Mouse (Mus musculus): ENCODE measurements around the gene Nccrp1.
A peak's percentile ranks its signal among the peaks of the same experiment; 100 is the strongest.

The Nccrp1 gene

DNA sequence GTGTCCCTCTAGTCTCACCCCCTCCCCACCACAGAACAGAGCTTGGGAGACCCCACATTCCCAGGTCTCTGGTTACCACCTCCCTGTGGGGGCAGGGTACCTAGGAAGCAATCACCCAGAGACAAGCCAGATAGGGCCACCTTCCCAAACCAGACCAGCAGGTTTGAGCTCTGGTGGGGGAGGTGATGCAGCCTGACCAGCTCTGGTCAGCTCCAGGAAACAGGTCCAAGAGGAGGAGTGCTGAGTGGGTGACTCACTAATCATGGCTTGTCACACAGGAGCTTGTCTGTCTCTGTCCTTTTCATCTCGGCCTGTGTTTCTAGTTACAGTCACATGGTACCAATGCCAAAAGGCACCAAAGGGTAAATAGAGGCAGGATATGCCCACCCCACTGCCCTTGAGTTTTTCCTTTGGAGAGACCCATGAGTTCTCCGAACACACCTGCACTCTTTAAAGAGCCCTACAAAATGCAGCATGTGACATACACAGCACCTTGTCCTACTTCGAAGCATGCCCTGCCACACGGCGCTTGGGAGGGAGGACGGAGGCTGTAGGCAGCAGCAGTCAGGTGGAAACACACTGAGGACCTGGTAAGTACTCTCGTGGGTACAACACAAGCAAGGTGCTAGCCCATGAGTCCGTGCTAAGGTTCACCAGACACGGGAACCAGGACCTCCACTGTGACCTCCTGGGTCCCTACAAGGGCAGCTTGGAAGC lies 30.9 kb upstream of the Nccrp1 start:
- Histone ChIP-seq H3K36me3 (ENCODE audit: control insufficient read depth, insufficient read depth, low read length, poor library complexity, severe bottlenecking) (no peaks in the 10 kb centered on the region; the same call in 1 of the 2 replicates), H3K27me3 (ENCODE audit: control insufficient read depth, insufficient read depth, low read length, poor library complexity, severe bottlenecking) (no peaks in the 10 kb centered on the region)
- DNase-seq (ENCODE audit: low read depth, low spot score) = no peak

- Histone ChIP-seq H3K27me3 (ENCODE audit: control insufficient read depth, insufficient read depth, low read length, poor library complexity, severe bottlenecking) (no peaks in the 10 kb centered on the region), H3K36me3 (ENCODE audit: control insufficient read depth, insufficient read depth, low read length, poor library complexity, severe bottlenecking) (no peaks in the 10 kb centered on the region; the same call in 1 of the 2 replicates)
- no peak for DNase-seq (ENCODE audit: low read depth, low spot score)
Observed at GRCm38 (mm10) chr7:28576271-28576914, 29.3 kb upstream of the Nccrp1 start.

GRCm38 (mm10) chr7:28575597-28575996 lies 28.5 kb upstream of the Nccrp1 start:
- DNase-seq (ENCODE audit: low read depth, low spot score) = no peak

DNA sequence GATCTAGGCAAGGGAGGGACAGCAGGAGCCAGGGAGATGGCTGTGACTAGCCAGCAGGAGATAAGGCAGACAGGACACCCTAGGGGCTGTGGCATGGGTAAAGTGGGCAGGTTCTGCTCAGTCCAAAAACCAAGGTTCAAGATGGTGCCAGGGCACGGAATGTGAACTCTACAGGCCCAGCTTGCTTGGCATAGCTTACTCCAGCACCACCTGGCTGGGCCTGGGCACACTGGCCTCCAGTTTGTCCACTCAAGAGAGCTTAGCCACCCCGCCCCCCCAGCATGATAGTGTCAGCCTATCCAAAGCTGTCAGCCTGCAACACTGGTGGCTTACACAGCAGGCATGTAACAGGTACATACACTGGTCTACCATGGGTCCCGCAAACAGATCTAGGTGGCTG lies 26.2 kb upstream of the Nccrp1 start:
- no peak for DNase-seq (ENCODE audit: low read depth, low spot score)
- Histone ChIP-seq H3K27me3 (ENCODE audit: control insufficient read depth, insufficient read depth, low read length, poor library complexity, severe bottlenecking) (no peaks in the 10 kb centered on the region), H3K36me3 (ENCODE audit: control insufficient read depth, insufficient read depth, low read length, poor library complexity, severe bottlenecking) (no peaks in the 10 kb centered on the region)

More at GRCm38 (mm10) chr7:28575597-28575996, 28.5 kb upstream of the Nccrp1 start:
- H3K27me3 ChIP-seq (ENCODE audit: control insufficient read depth, insufficient read depth, low read length, poor library complexity, severe bottlenecking) = no peaks in the 10 kb centered on the region
- H3K36me3 ChIP-seq (ENCODE audit: control insufficient read depth, insufficient read depth, low read length, poor library complexity, severe bottlenecking) = no peaks in the 10 kb centered on the region; the same call in 1 of the 2 replicates

DNA sequence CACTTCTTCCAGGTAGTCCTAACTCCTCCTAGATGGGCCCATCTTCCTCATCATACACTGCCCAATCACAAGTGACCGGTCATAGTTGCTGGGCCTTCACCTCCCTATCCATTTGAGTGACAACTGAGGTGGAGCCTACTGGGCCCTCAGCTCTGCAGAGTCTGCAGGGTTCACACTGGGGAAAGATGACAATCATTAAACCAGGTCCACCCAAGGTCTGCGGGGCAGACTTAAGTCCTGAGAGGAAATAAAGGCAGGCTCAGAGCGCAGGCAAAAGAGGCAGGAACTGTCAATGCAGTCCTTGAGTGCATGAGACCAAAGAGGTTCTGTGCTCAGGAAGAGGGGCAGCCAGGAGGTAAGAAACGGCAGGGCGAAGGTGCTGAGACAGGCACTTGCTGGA lies 25.6 kb upstream of the Nccrp1 start:
- no peak for DNase-seq (ENCODE audit: low read depth, low spot score)
- Histone ChIP-seq H3K36me3 (ENCODE audit: control insufficient read depth, insufficient read depth, low read length, poor library complexity, severe bottlenecking) (no peaks in the 10 kb centered on the region), H3K27me3 (ENCODE audit: control insufficient read depth, insufficient read depth, low read length, poor library complexity, severe bottlenecking) (no peaks in the 10 kb centered on the region)

- Histone ChIP-seq H3K27me3 (ENCODE audit: control insufficient read depth, insufficient read depth, low read length, poor library complexity, severe bottlenecking) (no peaks in the 10 kb centered on the region), H3K36me3 (ENCODE audit: control insufficient read depth, insufficient read depth, low read length, poor library complexity, severe bottlenecking) (no peaks in the 10 kb centered on the region)
- no peak for DNase-seq (ENCODE audit: low read depth, low spot score)
Observed at GRCm38 (mm10) chr7:28570982-28571682, 24.1 kb upstream of the Nccrp1 start.

- Histone ChIP-seq H3K36me3 (ENCODE audit: control insufficient read depth, insufficient read depth, low read length, poor library complexity, severe bottlenecking) (no peaks in the 10 kb centered on the region), H3K27me3 (ENCODE audit: control insufficient read depth, insufficient read depth, low read length, poor library complexity, severe bottlenecking) (no peaks in the 10 kb centered on the region)
Observed at GRCm38 (mm10) chr7:28570291-28570981, 23.4 kb upstream of the Nccrp1 start.

DNA sequence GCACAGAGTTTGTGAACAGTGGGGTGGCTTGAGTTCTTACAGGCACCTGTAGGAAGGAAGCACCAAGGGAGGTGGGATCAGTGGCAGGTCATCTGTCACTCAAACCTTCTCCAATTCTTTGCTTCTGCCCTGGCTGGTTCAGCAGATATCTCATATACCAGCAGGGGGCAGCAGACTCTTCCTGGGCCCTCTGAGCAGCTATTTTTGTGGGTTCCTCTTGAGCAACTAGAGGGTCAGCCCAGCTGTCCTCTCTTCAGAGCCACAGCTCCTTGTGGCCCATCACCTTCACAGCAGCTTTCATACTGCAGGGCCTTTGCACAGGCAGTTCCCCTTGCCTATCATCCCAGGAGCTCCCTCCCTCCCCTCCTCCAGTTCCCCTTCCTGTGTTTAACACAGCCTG lies 21.2 kb upstream of the Nccrp1 start:
- peak; percentile 82 for DNase-seq (ENCODE audit: low read depth, low spot score)
- Histone ChIP-seq H3K27me3 (ENCODE audit: control insufficient read depth, insufficient read depth, low read length, poor library complexity, severe bottlenecking) (no peaks in the 10 kb centered on the region), H3K36me3 (ENCODE audit: control insufficient read depth, insufficient read depth, low read length, poor library complexity, severe bottlenecking) (no peaks in the 10 kb centered on the region)

More at GRCm38 (mm10) chr7:28570291-28570981, 23.4 kb upstream of the Nccrp1 start:
- no peak for DNase-seq (ENCODE audit: low read depth, low spot score)

DNA sequence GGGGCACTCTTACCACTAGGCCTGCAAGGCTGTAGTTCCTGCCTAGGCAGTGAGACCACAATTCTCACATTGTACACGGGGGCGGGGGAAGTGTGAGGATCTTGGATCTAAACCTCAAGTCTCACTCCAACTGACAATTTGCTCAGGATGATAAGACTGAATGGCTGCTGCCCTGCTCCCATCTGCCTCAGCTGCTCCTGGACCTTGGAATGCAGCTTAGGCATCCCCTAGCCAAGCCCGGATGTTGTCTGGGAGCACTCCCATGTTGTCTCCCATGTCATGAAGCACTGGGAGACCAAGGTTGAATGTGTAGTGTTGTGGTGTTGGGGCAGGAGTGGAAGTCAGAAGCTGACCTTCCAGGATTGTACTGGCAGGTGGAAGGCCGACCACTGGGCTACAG lies 20.5 kb upstream of the Nccrp1 start:
- Histone ChIP-seq H3K27me3 (ENCODE audit: control insufficient read depth, insufficient read depth, low read length, poor library complexity, severe bottlenecking) (no peaks in the 10 kb centered on the region), H3K36me3 (ENCODE audit: control insufficient read depth, insufficient read depth, low read length, poor library complexity, severe bottlenecking) (no peaks in the 10 kb centered on the region)
- DNase-seq (ENCODE audit: low read depth, low spot score) = no peak

GRCm38 (mm10) chr7:28565407-28565806 lies 18.4 kb upstream of the Nccrp1 start:
- H3K27me3 ChIP-seq (ENCODE audit: control insufficient read depth, insufficient read depth, low read length, poor library complexity, severe bottlenecking) = no peaks in the 10 kb centered on the region
- no peaks in the 10 kb centered on the region; the same call in 1 of the 2 replicates for H3K36me3 ChIP-seq (ENCODE audit: control insufficient read depth, insufficient read depth, low read length, poor library complexity, severe bottlenecking)
- no peak for DNase-seq (ENCODE audit: low read depth, low spot score)

GRCm38 (mm10) chr7:28562951-28563350 lies 15.9 kb upstream of the Nccrp1 start:
- H3K27me3 ChIP-seq (ENCODE audit: control insufficient read depth, insufficient read depth, low read length, poor library complexity, severe bottlenecking) = no peaks in the 10 kb centered on the region
- peaks cover 3% of the 10 kb centered on the region; the same call in 1 of the 2 replicates for H3K36me3 ChIP-seq (ENCODE audit: control insufficient read depth, insufficient read depth, low read length, poor library complexity, severe bottlenecking)
- no peak for DNase-seq (ENCODE audit: low read depth, low spot score)

GRCm38 (mm10) chr7:28562371-28562770 lies 15.3 kb upstream of the Nccrp1 start:
- Histone ChIP-seq H3K36me3 (ENCODE audit: control insufficient read depth, insufficient read depth, low read length, poor library complexity, severe bottlenecking) (peaks cover 3% of the 10 kb centered on the region; the same call in 1 of the 2 replicates), H3K27me3 (ENCODE audit: control insufficient read depth, insufficient read depth, low read length, poor library complexity, severe bottlenecking) (no peaks in the 10 kb centered on the region)
- DNase-seq (ENCODE audit: low read depth, low spot score) = no peak

DNA sequence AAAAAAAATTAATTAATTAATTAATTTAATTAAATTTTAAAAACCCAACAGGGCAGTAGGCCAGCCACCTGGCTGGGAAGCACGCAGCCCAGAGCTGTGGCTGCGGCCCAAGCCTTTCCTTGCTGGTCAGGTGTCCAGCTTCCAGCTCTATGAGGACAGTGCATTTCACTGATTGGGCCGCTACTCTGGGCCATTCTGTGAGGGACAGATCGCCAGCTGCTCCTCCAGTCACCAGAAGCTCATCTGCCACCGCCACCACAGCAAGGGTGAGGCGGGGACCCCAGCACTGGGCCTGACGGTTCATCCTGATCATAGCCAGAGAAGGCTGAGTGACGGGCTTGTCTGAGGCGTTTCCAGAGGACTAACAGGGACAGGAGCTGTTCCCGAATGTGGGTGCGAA lies 14.9 kb upstream of the Nccrp1 start:
- no peaks in the 10 kb centered on the region for H3K27me3 ChIP-seq (ENCODE audit: control insufficient read depth, insufficient read depth, low read length, poor library complexity, severe bottlenecking)
- DNase-seq (ENCODE audit: low read depth, low spot score) = no peak
- H3K36me3 ChIP-seq (ENCODE audit: control insufficient read depth, insufficient read depth, low read length, poor library complexity, severe bottlenecking) = peaks cover 3% of the 10 kb centered on the region; the same call in 1 of the 2 replicates

GRCm38 (mm10) chr7:28560856-28561255 lies 13.8 kb upstream of the Nccrp1 start:
- Histone ChIP-seq H3K27me3 (ENCODE audit: control insufficient read depth, insufficient read depth, low read length, poor library complexity, severe bottlenecking) (no peaks in the 10 kb centered on the region), H3K36me3 (ENCODE audit: control insufficient read depth, insufficient read depth, low read length, poor library complexity, severe bottlenecking) (peaks cover 3% of the 10 kb centered on the region; the same call in 1 of the 2 replicates)
- no peak for DNase-seq (ENCODE audit: low read depth, low spot score)

Measured in splenic B cell, adult 2 months (primary cell).